Mouse (Mus musculus) G1E (cell line): ENCODE measurements around the gene Npas3.

ENCODE experiments used
- CTCF ChIP-seq: IDR thresholded peaks from 2 replicates; pipeline ENCODE4 v1.5.1; 2012; ENCODE audit warnings: low read depth, low read length, inconsistent platforms, mixed read lengths
- GATA2 ChIP-seq: IDR thresholded peaks from 2 replicates; pipeline ENCODE4 v1.6.1; 2012; ENCODE audit warnings: low read depth, low read length, inconsistent platforms, borderline replicate concordance
- POLR2AphosphoS5 ChIP-seq: IDR thresholded peaks from 2 replicates; pipeline ENCODE4 v1.6.1; 2012; ENCODE audit warnings: low read depth, low read length, inconsistent platforms; ENCODE audit not compliant: insufficient replicate concordance

DNA sequence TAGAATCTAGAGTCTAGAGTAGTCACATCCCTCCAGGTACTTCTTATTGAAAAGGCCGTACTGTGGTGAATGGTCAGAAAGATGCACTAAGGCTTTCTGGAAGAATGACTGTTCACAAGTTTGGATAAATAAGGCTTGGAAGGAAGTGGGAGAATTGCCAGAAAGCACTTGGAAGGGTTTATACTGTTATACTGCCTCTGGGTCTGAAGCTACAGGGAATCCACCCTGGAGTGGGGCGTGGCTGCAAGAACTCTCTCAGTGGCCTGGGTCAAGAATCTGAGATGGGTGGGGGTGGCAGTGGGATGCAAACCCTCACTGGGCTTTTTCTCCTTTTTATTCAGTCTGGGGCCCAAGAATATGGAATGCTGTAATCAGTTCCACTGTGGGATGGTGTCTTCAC, 72.0 kb downstream of the Npas3 start:
- no peak for TF ChIP-seq CTCF
- TF ChIP-seq GATA2: no peak
- TF ChIP-seq POLR2AphosphoS5: no peak
